Mouse (Mus musculus): ENCODE data around the gene Rnf151. TPM values are rescaled to one million over a fixed set of nuclear protein-coding genes. Genes with fewer than 3 reads are reported as not detected.

The Rnf151 gene
- polyA plus RNA-seq, 1 experiment = 1.8 TPM

GRCm38 (mm10) chr17:24743896-24744295 lies 26.0 kb upstream of the Rnf151 start:
- no peaks in the 10 kb centered on the region for H3K36me3 ChIP-seq (ENCODE audit: control insufficient read depth, insufficient read depth)
- no peaks in the 10 kb centered on the region for H3K27me3 ChIP-seq (ENCODE audit: control insufficient read depth, insufficient read depth, insufficient read length)
- no peaks in the 10 kb centered on the region for H3K79me3 ChIP-seq (ENCODE audit: low read depth)
- H3ac ChIP-seq (ENCODE audit: control insufficient read depth, insufficient read length, low read depth) = no peak overlapping the region
- no peaks in the 10 kb centered on the region for H3K79me2 ChIP-seq (ENCODE audit: control insufficient read depth, insufficient read depth)
- TF ChIP-seq MYOG (IDR thresholded peaks at IDR 0.05; ENCODE audit: control insufficient read depth, extremely low read depth, insufficient read length) (no peak), MAX (IDR thresholded peaks at IDR 0.05) (no peak), MYOD1 (IDR thresholded peaks at IDR 0.05; ENCODE audit: control insufficient read depth, insufficient read length, low read depth) (no peak), CEBPB (IDR thresholded peaks at IDR 0.05; ENCODE audit: low read depth) (no peak), USF1 (IDR thresholded peaks at IDR 0.05; ENCODE audit: low read depth) (no peak), CTCF (IDR thresholded peaks at IDR 0.05; ENCODE audit: control insufficient read depth, insufficient read depth, insufficient read length) (no peak)
- no peak overlapping the region for H3K4me3 ChIP-seq (ENCODE audit: insufficient read depth, poor library complexity, severe bottlenecking)

GRCm38 (mm10) chr17:24742307-24742706 lies 24.4 kb upstream of the Rnf151 start:
- Histone ChIP-seq H3K36me3 (ENCODE audit: control insufficient read depth, insufficient read depth) (no peaks in the 10 kb centered on the region), H3ac (ENCODE audit: control insufficient read depth, insufficient read length, low read depth) (no peak overlapping the region), H3K79me2 (ENCODE audit: control insufficient read depth, insufficient read depth) (no peaks in the 10 kb centered on the region), H3K27me3 (ENCODE audit: control insufficient read depth, insufficient read depth, insufficient read length) (no peaks in the 10 kb centered on the region), H3K79me3 (ENCODE audit: low read depth) (no peaks in the 10 kb centered on the region), H3K4me3 (ENCODE audit: insufficient read depth, poor library complexity, severe bottlenecking) (no peak overlapping the region)
- TF ChIP-seq MAX (IDR thresholded peaks at IDR 0.05) (no peak), MYOG (IDR thresholded peaks at IDR 0.05; ENCODE audit: control insufficient read depth, extremely low read depth, insufficient read length) (no peak), FOSL1 (IDR thresholded peaks at IDR 0.05; ENCODE audit: insufficient read depth, low read length, poor library complexity, severe bottlenecking) (no peak), MYOD1 (IDR thresholded peaks at IDR 0.05; ENCODE audit: control insufficient read depth, insufficient read length, low read depth) (no peak), CTCF (IDR thresholded peaks at IDR 0.05; ENCODE audit: control insufficient read depth, insufficient read depth, insufficient read length) (no peak), USF1 (IDR thresholded peaks at IDR 0.05; ENCODE audit: low read depth) (no peak), CEBPB (IDR thresholded peaks at IDR 0.05; ENCODE audit: low read depth) (no peak)

GRCm38 (mm10) chr17:24739926-24740325 lies 22.1 kb upstream of the Rnf151 start:
- no peak overlapping the region for H3K4me3 ChIP-seq (ENCODE audit: insufficient read depth, poor library complexity, severe bottlenecking)
- no peaks in the 10 kb centered on the region for H3K27me3 ChIP-seq (ENCODE audit: control insufficient read depth, insufficient read depth, insufficient read length)
- no peaks in the 10 kb centered on the region for H3K79me3 ChIP-seq (ENCODE audit: low read depth)
- no peaks in the 10 kb centered on the region for H3K36me3 ChIP-seq (ENCODE audit: control insufficient read depth, insufficient read depth)
- TF ChIP-seq MAX (IDR thresholded peaks at IDR 0.05) (no peak), MYOG (IDR thresholded peaks at IDR 0.05; ENCODE audit: control insufficient read depth, extremely low read depth, insufficient read length) (no peak), FOSL1 (IDR thresholded peaks at IDR 0.05; ENCODE audit: insufficient read depth, low read length, poor library complexity, severe bottlenecking) (no peak), MYOD1 (IDR thresholded peaks at IDR 0.05; ENCODE audit: control insufficient read depth, insufficient read length, low read depth) (no peak), USF1 (IDR thresholded peaks at IDR 0.05; ENCODE audit: low read depth) (no peak), CTCF (IDR thresholded peaks at IDR 0.05; ENCODE audit: control insufficient read depth, insufficient read depth, insufficient read length) (no peak)
- H3ac ChIP-seq (ENCODE audit: control insufficient read depth, insufficient read length, low read depth) = no peak overlapping the region
- no peaks in the 10 kb centered on the region for H3K79me2 ChIP-seq (ENCODE audit: control insufficient read depth, insufficient read depth)

GRCm38 (mm10) chr17:24738238-24738637 lies 20.4 kb upstream of the Rnf151 start:
- Histone ChIP-seq H3K4me3 (ENCODE audit: insufficient read depth, poor library complexity, severe bottlenecking) (no peak overlapping the region), H3K36me3 (ENCODE audit: control insufficient read depth, insufficient read depth) (no peaks in the 10 kb centered on the region), H3K79me3 (ENCODE audit: low read depth) (no peaks in the 10 kb centered on the region), H3K79me2 (ENCODE audit: control insufficient read depth, insufficient read depth) (no peaks in the 10 kb centered on the region), H3ac (ENCODE audit: control insufficient read depth, insufficient read length, low read depth) (no peak overlapping the region), H3K27me3 (ENCODE audit: control insufficient read depth, insufficient read depth, insufficient read length) (no peaks in the 10 kb centered on the region)
- TF ChIP-seq FOSL1 (IDR thresholded peaks at IDR 0.05; ENCODE audit: insufficient read depth, low read length, poor library complexity, severe bottlenecking) = no peak
- no peak for TF ChIP-seq USF1 (IDR thresholded peaks at IDR 0.05; ENCODE audit: low read depth)
- no peak for TF ChIP-seq MAX (IDR thresholded peaks at IDR 0.05)

- no peaks in the 10 kb centered on the region for H3K79me3 ChIP-seq (ENCODE audit: low read depth)
- H3K4me3 ChIP-seq (ENCODE audit: insufficient read depth, poor library complexity, severe bottlenecking) = peak overlapping the region; percentile 61
- no peaks in the 10 kb centered on the region for H3K79me2 ChIP-seq (ENCODE audit: control insufficient read depth, insufficient read depth)
- H3ac ChIP-seq (ENCODE audit: control insufficient read depth, insufficient read length, low read depth) = peak overlapping the region; percentile 88
- TF ChIP-seq USF1 (IDR thresholded peaks at IDR 0.05; ENCODE audit: low read depth) (no peak), FOSL1 (IDR thresholded peaks at IDR 0.05; ENCODE audit: insufficient read depth, low read length, poor library complexity, severe bottlenecking) (no peak), MYOD1 (IDR thresholded peaks at IDR 0.05; ENCODE audit: control insufficient read depth, insufficient read length, low read depth) (no peak), CEBPB (IDR thresholded peaks at IDR 0.05; ENCODE audit: low read depth) (no peak), MAX (IDR thresholded peaks at IDR 0.05) (no peak), CTCF (IDR thresholded peaks at IDR 0.05; ENCODE audit: control insufficient read depth, insufficient read depth, insufficient read length) (no peak), MYOG (IDR thresholded peaks at IDR 0.05; ENCODE audit: control insufficient read depth, extremely low read depth, insufficient read length) (no peak)
- H3K36me3 ChIP-seq (ENCODE audit: control insufficient read depth, insufficient read depth) = no peaks in the 10 kb centered on the region
- H3K27me3 ChIP-seq (ENCODE audit: control insufficient read depth, insufficient read depth, insufficient read length) = peaks cover 6% of the 10 kb centered on the region
Observed at GRCm38 (mm10) chr17:24737135-24737810, 19.4 kb upstream of the Rnf151 start.
